Mouse (Mus musculus): ENCODE measurements around the gene Nfkbia. TPM values are rescaled to one million over a fixed set of nuclear protein-coding genes. Genes with fewer than 3 reads are reported as not detected.

Nfkbia gene
- polyA plus RNA-seq, 1 experiment from 2014 or later, result 81.0 TPM

DNA sequence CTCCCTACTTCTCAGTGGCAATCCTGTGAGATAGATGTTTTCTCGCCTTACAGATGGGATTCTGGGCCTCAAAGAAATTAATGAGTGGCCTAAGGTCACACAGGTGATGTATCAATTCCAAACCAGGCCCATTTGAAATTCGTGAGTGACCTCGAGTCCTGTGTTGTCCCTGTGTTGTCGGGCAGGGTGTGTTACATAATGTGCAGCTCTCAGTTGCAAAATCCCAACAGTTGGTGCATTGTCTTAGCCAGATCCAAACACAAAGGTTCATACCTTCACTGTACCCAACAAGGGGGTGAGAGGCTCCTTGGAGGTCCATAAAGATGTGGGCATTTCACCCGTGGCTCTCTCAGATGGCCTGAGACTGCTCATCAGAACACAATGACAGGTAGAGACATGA lies 52.0 kb downstream of the Nfkbia start:
- no peak overlapping the region for H3K4me3 ChIP-seq (ENCODE audit: low read depth, low read length)
- H3K27me3 ChIP-seq (ENCODE audit: insufficient read depth, low read length), result no peaks in the 10 kb centered on the region
- no peak for DNase-seq
- no peaks in the 10 kb centered on the region for H3K9me3 ChIP-seq (ENCODE audit: low read depth, low read length)
- peaks cover 26% of the 10 kb centered on the region for H3K4me1 ChIP-seq (ENCODE audit: insufficient read depth)
- no peak overlapping the region for H3K4me2 ChIP-seq
- no peak for TF ChIP-seq CTCF (IDR thresholded peaks at IDR 0.05; ENCODE audit: low read depth)
- no peak overlapping the region for H3K9ac ChIP-seq
- no peak for ATAC-seq (ENCODE audit: insufficient read depth)
- H3K36me3 ChIP-seq (ENCODE audit: insufficient read depth), result no peaks in the 10 kb centered on the region
- 79% methylated on average over 5 of the region's 5 CpGs for WGBS
- H3K27ac ChIP-seq (ENCODE audit: low read depth), result no peak overlapping the region

Other genes starting within 250 kb of the Nfkbia start
- gene 1110008L16Rik, start 193.1 kb downstream of the Nfkbia start, polyA plus RNA-seq (2014; fragmentation: Nextera tagmentation; extraction: Ambion mirVana), result 15.4 and 17.1 TPM in 2 replicates
- gene Ppp2r3c, start 189.6 kb downstream of the Nfkbia start, polyA plus RNA-seq (2014; fragmentation: Nextera tagmentation; extraction: Ambion mirVana), result 14.3 and 14.8 TPM in 2 replicates
- 423 and 432 TPM in 2 replicates for gene Psma6, start 108.4 kb downstream of the Nfkbia start, polyA plus RNA-seq (2014; fragmentation: Nextera tagmentation; extraction: Ambion mirVana)
- not detected in 2 replicates for gene Aldoart2, start 72.6 kb upstream of the Nfkbia start, polyA plus RNA-seq (2014; fragmentation: Nextera tagmentation; extraction: Ambion mirVana)
- gene Insm2, start 106.8 kb upstream of the Nfkbia start, polyA plus RNA-seq (2014; fragmentation: Nextera tagmentation; extraction: Ambion mirVana), result 0.16 and 0.20 TPM in 2 replicates

All from lung, embryonic 14.5 days (tissue).